ENCODE assay signal across 27 mouse cellular contexts in genomic region chr17:27199205-27199604, GRCm38 (mm10). TPM values are rescaled to one million over a fixed set of nuclear protein-coding genes. Genes with fewer than 3 reads are reported as not detected.
"Had no signal": no experiment of that assay in that cellular context is flagged by ENCODE, and none has a peak within 500 bp of the region (broad histone marks: within the 10 kb centered on the region; RNA-seq: fewer than 3 reads in every experiment).

No protein-coding gene starts in this region.

- H3K4me3 ChIP-seq: embryonic facial prominence, embryonic 10.5 days; embryonic facial prominence, embryonic 12.5 days; embryonic facial prominence, embryonic 13.5 days; embryonic facial prominence, embryonic 15.5 days; erythroblast, embryonic 14.5 days; forebrain, embryonic 10.5 days; forebrain, embryonic 12.5 days; forebrain, embryonic 13.5 days; forebrain, embryonic 15.5 days; gastrocnemius, adult 2 months; heart, adult 2 months had no signal

- ATAC-seq: forebrain, embryonic 13.5 days; forebrain, embryonic 14.5 days; forebrain, embryonic 15.5 days; forebrain, embryonic 16.5 days; forebrain, postnatal 0 days had no signal

- H3K27me3 ChIP-seq: embryonic facial prominence, embryonic 12.5 days; embryonic facial prominence, embryonic 13.5 days; embryonic facial prominence, embryonic 15.5 days; forebrain, embryonic 12.5 days; forebrain, embryonic 13.5 days; forebrain, embryonic 15.5 days had no signal

- H3K9ac ChIP-seq: embryonic facial prominence, embryonic 12.5 days; embryonic facial prominence, embryonic 13.5 days; embryonic facial prominence, embryonic 15.5 days; forebrain, embryonic 12.5 days; forebrain, embryonic 13.5 days; forebrain, embryonic 15.5 days; forebrain, postnatal 0 days had no signal

- H3K27ac ChIP-seq: embryonic facial prominence, embryonic 10.5 days; embryonic facial prominence, embryonic 12.5 days; embryonic facial prominence, embryonic 13.5 days; embryonic facial prominence, embryonic 15.5 days; forebrain, embryonic 10.5 days; forebrain, embryonic 12.5 days; forebrain, embryonic 13.5 days; forebrain, embryonic 15.5 days; heart, adult 2 months had no signal

- H3K9me3 ChIP-seq: embryonic facial prominence, embryonic 10.5 days; embryonic facial prominence, embryonic 12.5 days; embryonic facial prominence, embryonic 13.5 days; embryonic facial prominence, embryonic 15.5 days; forebrain, embryonic 10.5 days; forebrain, embryonic 12.5 days; forebrain, embryonic 13.5 days; forebrain, embryonic 15.5 days had no signal

- DNase-seq: cerebellum, adult 9-10 months; cerebellum, adult 9-11 months; cerebellum, postnatal 25 days; cerebellum, postnatal 36 days; embryo, embryonic 11 days; forebrain, postnatal 0 days; gastrocnemius, adult 2 months; gastrocnemius, postnatal 10 days; gastrocnemius, postnatal 14 days; gastrocnemius, postnatal 25 days; gastrocnemius, postnatal 36 days; heart, adult 11 months; heart, adult 18-20 months; heart, adult 2 months had no signal

- H3K4me2 ChIP-seq: embryonic facial prominence, embryonic 12.5 days; embryonic facial prominence, embryonic 13.5 days; embryonic facial prominence, embryonic 15.5 days; forebrain, embryonic 12.5 days; forebrain, embryonic 13.5 days; forebrain, embryonic 15.5 days had no signal

RNA-seq across cellular contexts. Expression of gene Ip6k3, which starts 31.6 kb away (rescaled TPM):
- total RNA-seq: common myeloid progenitor, adult 5-6 weeks; forebrain, postnatal 0 days; granulocyte monocyte progenitor cell, adult 5-6 weeks had no signal
- polyA plus RNA-seq: embryonic facial prominence, embryonic 10.5 days; erythroblast, embryonic 14.5 days; forebrain, embryonic 16.5 days had no signal
